Mouse (Mus musculus): ENCODE measurements around the gene 4930519G04Rik. TPM values are rescaled to one million over a fixed set of nuclear protein-coding genes. Genes with fewer than 3 reads are reported as not detected.

4930519G04Rik gene
- polyA plus RNA-seq, 1 experiment from 2014 or later = not detected

DNA sequence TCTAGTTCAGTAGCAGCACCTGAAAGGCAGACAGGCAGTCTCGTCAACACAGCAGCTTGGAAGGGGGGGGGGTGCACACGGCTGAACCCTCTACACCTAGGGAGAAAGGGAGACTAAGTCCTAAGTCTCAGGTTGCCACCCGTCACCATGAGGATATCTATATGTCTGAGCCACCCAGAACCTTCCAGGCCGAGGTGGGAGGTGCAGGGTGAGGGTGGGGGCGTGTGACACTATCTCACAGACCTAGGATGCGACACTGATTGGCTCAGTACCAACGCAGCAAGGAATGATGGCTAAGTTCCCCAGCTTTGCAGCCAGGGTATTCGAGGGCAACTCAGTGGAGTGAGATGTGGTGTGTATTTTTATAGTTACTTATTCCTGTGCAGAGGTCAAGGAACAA lies 45.1 kb upstream of the 4930519G04Rik start:
- DNase-seq (ENCODE audit: low spot score) = no peak
- no peak overlapping the region for H3K4me3 ChIP-seq (ENCODE audit: low read depth, low read length)
- no peaks in the 10 kb centered on the region for H3K4me1 ChIP-seq (replicated peaks; ENCODE audit: control insufficient read depth, insufficient read depth, low read length)
- H3K9ac ChIP-seq (ENCODE audit: low read depth, low read length) = no peak overlapping the region
- peaks cover 8% of the 10 kb centered on the region; the same call in 1 of the 2 replicates for H3K36me3 ChIP-seq (ENCODE audit: control insufficient read depth, insufficient read depth, low read length)
- H3K27ac ChIP-seq (ENCODE audit: low read depth, low read length) = no peak overlapping the region
- ATAC-seq (ENCODE audit: low FRiP score) = no peak
- 80% methylated on average over 8 of the region's 8 CpGs for WGBS
- H3K4me2 ChIP-seq (replicated peaks; ENCODE audit: low read depth, low read length) = no peak overlapping the region
- no peaks in the 10 kb centered on the region for H3K27me3 ChIP-seq (ENCODE audit: control insufficient read depth, insufficient read depth, low read length)
- H3K9me3 ChIP-seq (ENCODE audit: control insufficient read depth, low read length) = no peaks in the 10 kb centered on the region

- Histone ChIP-seq H3K4me1 (replicated peaks; ENCODE audit: control insufficient read depth, insufficient read depth, low read length) (no peaks in the 10 kb centered on the region), H3K36me3 (ENCODE audit: control insufficient read depth, insufficient read depth, low read length) (peaks cover 4% of the 10 kb centered on the region; the same call in 1 of the 2 replicates), H3K9me3 (ENCODE audit: control insufficient read depth, low read length) (no peaks in the 10 kb centered on the region), H3K27ac (ENCODE audit: low read depth, low read length) (no peak overlapping the region), H3K4me3 (ENCODE audit: low read depth, low read length) (no peak overlapping the region), H3K4me2 (replicated peaks; ENCODE audit: low read depth, low read length) (no peak overlapping the region), H3K27me3 (ENCODE audit: control insufficient read depth, insufficient read depth, low read length) (no peaks in the 10 kb centered on the region), H3K9ac (ENCODE audit: low read depth, low read length) (no peak overlapping the region)
- DNase-seq (ENCODE audit: low spot score) (no peak), ATAC-seq (ENCODE audit: low FRiP score) (no peak)
- WGBS = 81% methylated on average over 10 of the region's 10 CpGs
Measured at GRCm38 (mm10) chr5:114809181-114809756, 44.2 kb upstream of the 4930519G04Rik start.

- Histone ChIP-seq H3K9me3 (ENCODE audit: control insufficient read depth, low read length) (no peaks in the 10 kb centered on the region), H3K9ac (ENCODE audit: low read depth, low read length) (no peak overlapping the region), H3K4me1 (replicated peaks; ENCODE audit: control insufficient read depth, insufficient read depth, low read length) (no peaks in the 10 kb centered on the region), H3K4me2 (replicated peaks; ENCODE audit: low read depth, low read length) (no peak overlapping the region), H3K27me3 (ENCODE audit: control insufficient read depth, insufficient read depth, low read length) (no peaks in the 10 kb centered on the region), H3K36me3 (ENCODE audit: control insufficient read depth, insufficient read depth, low read length) (0 out of 2 replicates have a peak, but pooled peaks cover 2% of the 10 kb centered on the region), H3K27ac (ENCODE audit: low read depth, low read length) (no peak overlapping the region), H3K4me3 (ENCODE audit: low read depth, low read length) (no peak overlapping the region)
- 93% methylated on average over 5 of the region's 5 CpGs for WGBS
- no peak for DNase-seq (ENCODE audit: low spot score)
- no peak for ATAC-seq (ENCODE audit: low FRiP score)
Measured at GRCm38 (mm10) chr5:114809826-114810225, 43.6 kb upstream of the 4930519G04Rik start.

- no peaks in the 10 kb centered on the region for H3K9me3 ChIP-seq (ENCODE audit: control insufficient read depth, low read length)
- H3K4me2 ChIP-seq (replicated peaks; ENCODE audit: low read depth, low read length) = peak overlapping the region; percentile 47
- ATAC-seq (ENCODE audit: low FRiP score) (peak; percentile 96), DNase-seq (ENCODE audit: low spot score) (peak; percentile 92)
- H3K4me3 ChIP-seq (ENCODE audit: low read depth, low read length) = peak overlapping the region; percentile 92
- H3K9ac ChIP-seq (ENCODE audit: low read depth, low read length) = peak overlapping the region; percentile 83
- peak overlapping the region; percentile 89 for H3K27ac ChIP-seq (ENCODE audit: low read depth, low read length)
- H3K36me3 ChIP-seq (ENCODE audit: control insufficient read depth, insufficient read depth, low read length) = no peaks in the 10 kb centered on the region
- WGBS = 1% methylated on average over 48 of the region's 50 CpGs
- no peaks in the 10 kb centered on the region for H3K4me1 ChIP-seq (replicated peaks; ENCODE audit: control insufficient read depth, insufficient read depth, low read length)
- no peaks in the 10 kb centered on the region for H3K27me3 ChIP-seq (ENCODE audit: control insufficient read depth, insufficient read depth, low read length)
Measured at GRCm38 (mm10) chr5:114813525-114814181, 39.8 kb upstream of the 4930519G04Rik start.

DNA sequence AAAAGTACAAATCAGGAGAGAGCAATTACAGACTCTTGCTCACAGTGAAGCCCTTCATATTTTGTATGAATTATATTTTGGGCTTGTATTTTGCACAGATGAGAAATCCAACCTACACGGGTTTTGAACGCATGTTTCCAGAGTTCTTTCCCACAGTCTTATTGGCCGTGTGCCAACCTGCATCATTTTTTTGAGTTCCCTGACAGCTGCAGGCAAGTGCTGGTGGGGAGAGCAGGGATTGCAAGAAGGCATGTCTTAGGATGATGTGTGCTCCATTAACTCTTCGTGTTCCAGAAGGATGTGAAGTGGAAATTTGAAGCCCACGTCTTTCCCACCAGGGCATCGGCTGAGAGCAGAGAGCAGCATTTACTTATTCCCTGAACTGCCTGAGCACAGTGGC lies 36.9 kb upstream of the 4930519G04Rik start:
- no peaks in the 10 kb centered on the region for H3K4me1 ChIP-seq (replicated peaks; ENCODE audit: control insufficient read depth, insufficient read depth, low read length)
- H3K9me3 ChIP-seq (ENCODE audit: control insufficient read depth, low read length) = no peaks in the 10 kb centered on the region
- DNase-seq (ENCODE audit: low spot score) (no peak), ATAC-seq (ENCODE audit: low FRiP score) (no peak)
- 66% methylated on average over 6 of the region's 6 CpGs for WGBS
- H3K4me2 ChIP-seq (replicated peaks; ENCODE audit: low read depth, low read length) = no peak overlapping the region
- no peaks in the 10 kb centered on the region for H3K27me3 ChIP-seq (ENCODE audit: control insufficient read depth, insufficient read depth, low read length)
- no peak overlapping the region for H3K9ac ChIP-seq (ENCODE audit: low read depth, low read length)
- no peak overlapping the region for H3K27ac ChIP-seq (ENCODE audit: low read depth, low read length)
- no peaks in the 10 kb centered on the region for H3K36me3 ChIP-seq (ENCODE audit: control insufficient read depth, insufficient read depth, low read length)
- H3K4me3 ChIP-seq (ENCODE audit: low read depth, low read length) = no peak overlapping the region

- H3K36me3 ChIP-seq (ENCODE audit: control insufficient read depth, insufficient read depth, low read length) = no peaks in the 10 kb centered on the region
- no peak for DNase-seq (ENCODE audit: low spot score)
- no peak overlapping the region for H3K27ac ChIP-seq (ENCODE audit: low read depth, low read length)
- no peak overlapping the region for H3K4me3 ChIP-seq (ENCODE audit: low read depth, low read length)
- no peaks in the 10 kb centered on the region for H3K27me3 ChIP-seq (ENCODE audit: control insufficient read depth, insufficient read depth, low read length)
- no peaks in the 10 kb centered on the region for H3K9me3 ChIP-seq (ENCODE audit: control insufficient read depth, low read length)
- no peak overlapping the region for H3K4me2 ChIP-seq (replicated peaks; ENCODE audit: low read depth, low read length)
- 76% methylated on average over 10 of the region's 11 CpGs for WGBS
- no peaks in the 10 kb centered on the region for H3K4me1 ChIP-seq (replicated peaks; ENCODE audit: control insufficient read depth, insufficient read depth, low read length)
- no peak for ATAC-seq (ENCODE audit: low FRiP score)
- no peak overlapping the region for H3K9ac ChIP-seq (ENCODE audit: low read depth, low read length)
Measured at GRCm38 (mm10) chr5:114818124-114818523, 35.3 kb upstream of the 4930519G04Rik start.

DNA sequence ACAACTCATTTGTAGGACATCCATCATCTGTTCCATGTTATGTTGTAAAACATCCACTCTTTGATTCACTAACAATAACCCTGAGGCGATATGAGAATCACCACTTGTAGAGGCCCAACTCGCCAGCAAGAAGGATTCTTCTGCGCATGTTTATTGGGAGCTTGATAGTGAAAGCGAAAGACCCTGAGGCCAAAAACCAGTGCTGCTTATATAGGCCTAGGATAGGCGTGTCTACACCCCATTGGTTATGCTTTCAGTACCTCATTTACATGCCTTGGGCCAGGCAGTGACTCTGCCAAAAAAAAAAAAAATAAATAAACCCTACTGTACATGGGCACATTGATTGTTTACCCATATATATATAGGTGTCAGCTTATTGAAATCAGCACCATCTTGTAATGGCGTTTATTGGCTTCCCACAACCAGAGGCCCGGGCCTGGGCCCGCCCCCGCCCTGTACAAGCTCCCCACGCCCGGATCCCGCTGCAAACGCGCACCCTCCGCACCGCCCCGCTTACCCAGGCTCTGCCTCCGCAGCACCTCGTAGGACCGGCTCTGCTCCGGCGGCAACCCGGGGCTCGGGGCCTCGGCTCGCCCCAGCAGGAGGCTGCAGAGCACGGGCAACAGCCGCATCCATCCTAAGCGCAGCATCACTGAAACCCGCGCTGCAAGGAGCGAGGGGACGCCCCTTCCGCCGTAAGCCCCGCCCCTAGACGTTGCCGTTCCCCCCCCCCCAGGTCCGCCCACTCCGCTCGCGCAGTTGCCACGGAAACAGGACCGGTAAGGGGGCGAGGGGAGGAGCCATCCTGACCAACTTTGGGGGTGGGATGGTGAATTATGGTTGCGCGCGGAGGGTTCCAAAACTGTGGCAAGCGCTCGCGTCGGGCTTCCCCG lies 30.4 kb upstream of the 4930519G04Rik start, which contains the start of gene 1500011B03Rik:
1500011B03Rik (minus strand) TSS at position 673 of the 893 bp plus-strand sequence.
- Histone ChIP-seq H3K9ac (ENCODE audit: low read depth, low read length) (peak within 1 kb of the TSS; percentile 78), H3K27me3 (ENCODE audit: control insufficient read depth, insufficient read depth, low read length) (no peaks in the 10 kb centered on the region), H3K36me3 (ENCODE audit: control insufficient read depth, insufficient read depth, low read length) (no peaks in the 10 kb centered on the region), H3K9me3 (ENCODE audit: control insufficient read depth, low read length) (no peaks in the 10 kb centered on the region), H3K4me1 (replicated peaks; ENCODE audit: control insufficient read depth, insufficient read depth, low read length) (no peaks in the 10 kb centered on the region), H3K4me3 (ENCODE audit: low read depth, low read length) (peak within 1 kb of the TSS; percentile 74), H3K4me2 (replicated peaks; ENCODE audit: low read depth, low read length) (peak within 1 kb of the TSS; percentile 59), H3K27ac (ENCODE audit: low read depth, low read length) (peak within 1 kb of the TSS; percentile 79)
- whole genome bisulfite sequencing = 9% methylated on average over 49 of the region's 53 CpGs
- peak; percentile 90 for DNase-seq (ENCODE audit: low spot score)
- peak; percentile 88 for ATAC-seq (ENCODE audit: low FRiP score)

DNA sequence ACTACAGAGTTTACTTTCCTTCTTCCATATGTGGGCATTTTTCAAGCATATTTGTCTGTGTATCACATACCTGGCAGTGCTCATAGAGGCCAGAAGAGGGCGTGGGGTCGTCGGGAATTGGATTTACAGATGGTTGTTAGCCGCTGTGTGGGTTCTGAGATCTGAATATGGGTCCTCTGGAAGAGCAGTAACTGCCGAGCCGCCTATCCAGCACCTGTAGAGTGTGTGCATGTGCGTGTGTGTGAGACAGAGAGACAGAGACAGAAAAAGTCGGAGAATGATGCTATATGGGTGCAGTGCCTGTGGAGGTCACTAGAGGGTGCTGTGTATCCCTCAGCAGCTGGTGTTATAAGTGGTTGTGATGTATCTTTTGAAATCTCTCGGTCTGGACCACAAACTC lies 29.3 kb upstream of the 4930519G04Rik start:
- no peaks in the 10 kb centered on the region for H3K36me3 ChIP-seq (ENCODE audit: control insufficient read depth, insufficient read depth, low read length)
- H3K4me1 ChIP-seq (replicated peaks; ENCODE audit: control insufficient read depth, insufficient read depth, low read length) = no peaks in the 10 kb centered on the region
- H3K27ac ChIP-seq (ENCODE audit: low read depth, low read length) = no peak overlapping the region
- no peaks in the 10 kb centered on the region for H3K27me3 ChIP-seq (ENCODE audit: control insufficient read depth, insufficient read depth, low read length)
- ATAC-seq (ENCODE audit: low FRiP score) (no peak), DNase-seq (ENCODE audit: low spot score) (peak; percentile 67)
- no peak overlapping the region for H3K4me2 ChIP-seq (replicated peaks; ENCODE audit: low read depth, low read length)
- H3K4me3 ChIP-seq (ENCODE audit: low read depth, low read length) = no peak overlapping the region
- no peaks in the 10 kb centered on the region for H3K9me3 ChIP-seq (ENCODE audit: control insufficient read depth, low read length)
- no peak overlapping the region for H3K9ac ChIP-seq (ENCODE audit: low read depth, low read length)
- 21% methylated on average over 9 of the region's 9 CpGs for WGBS
